Mouse (Mus musculus) stomach, postnatal 0 days (tissue): ENCODE results near the gene Zfp219. TPM values are rescaled to one million over a fixed set of nuclear protein-coding genes. Genes with fewer than 3 reads are reported as not detected.
A peak's percentile ranks its signal among the peaks of the same experiment; 100 is the strongest.

Experiments
- ATAC-seq: fragments of 200-750 bp; cut with Nextera tagmentation; 2 replicates; pipeline ENCODE4 v1.8.0; 2017; ENCODE audit not compliant: low FRiP score, low TSS enrichment
- DNase-seq: peaks from one replicate; pipeline ENCODE4 v3.0.0-alpha.2; 2016; ENCODE audit warnings: low spot score
- H3K27ac ChIP-seq: fragments of 300-500 bp; sonication (generic); replicated peaks from 2 replicates; pipeline ENCODE4 v1.5.1; 2014; ENCODE audit warnings: mild to moderate bottlenecking, control low read depth
- H3K27me3 ChIP-seq: fragments of 300-500 bp; sonication (generic); 2 replicates; pipeline ENCODE4 v1.6.1; 2014; ENCODE audit warnings: low read length; ENCODE audit not compliant: control insufficient read depth, insufficient read depth
- H3K36me3 ChIP-seq: fragments of 300-500 bp; sonication (generic); 2 replicates; pipeline ENCODE4 v1.6.1; 2014; ENCODE audit warnings: low read length, mixed read lengths; ENCODE audit not compliant: control insufficient read depth, insufficient read depth
- H3K4me1 ChIP-seq: fragments of 300-500 bp; sonication (generic); replicated peaks from 2 replicates; pipeline ENCODE4 v1.6.1; 2014; ENCODE audit warnings: antibody characterized with exemption; ENCODE audit not compliant: control insufficient read depth, insufficient read depth
- H3K4me2 ChIP-seq: fragments of 300-500 bp; sonication (generic); replicated peaks from 2 replicates; pipeline ENCODE4 v1.6.1; 2014; ENCODE audit warnings: low read depth, mild to moderate bottlenecking, control low read depth, moderate library complexity
- H3K4me3 ChIP-seq: fragments of 300-500 bp; sonication (generic); 2 replicates; pipeline ENCODE4 v1.5.1; 2014; ENCODE audit warnings: low read depth, low read length, control low read depth
- H3K9ac ChIP-seq: fragments of 300-500 bp; sonication (generic); 2 replicates; pipeline ENCODE4 v1.6.1; 2014; ENCODE audit warnings: mild to moderate bottlenecking, low read length, control low read depth, mixed read lengths
- H3K9me3 ChIP-seq: fragments of 300-500 bp; sonication (generic); 2 replicates; pipeline ENCODE4 v1.6.1; 2016; ENCODE audit warnings: low read length; ENCODE audit not compliant: control insufficient read depth
- CTCF ChIP-seq: IDR thresholded peaks from 2 replicates; pipeline ENCODE4 v1.5.1; 2016; ENCODE audit warnings: antibody characterized with exemption, low read depth, mild to moderate bottlenecking, moderate library complexity
- EP300 ChIP-seq: optimal IDR thresholded peaks from 2 replicates; pipeline ENCODE3; 2016; ENCODE audit warnings: antibody characterized with exemption
- WGBS: fragments of 180-500 bp; shearing (Covaris S2); extraction: QIAGEN DNeasy Blood & Tissue Kit; methylation state at CpG from one replicate; pipeline ENCODE4 v1.1.7; 2014; 5-methylcytosine and 5-hydroxymethylcytosine counted together
- polyA plus RNA-seq: library from polyadenylated mRNA; unstranded; fragments of >200 nt; fragmentation: Nextera tagmentation; extraction: Ambion mirVana; gene quantifications from 2 replicates; pipeline ENCODE4 v1.2.1, GENCODE M21; 2015

Gene Zfp219
- polyA plus RNA-seq, 1 experiment from 2014 or later: 18.1 TPM

- DNase-seq (peak; percentile 16), ATAC-seq (no peak)
- no peak for TF ChIP-seq EP300
- H3K36me3 ChIP-seq: peaks cover 8% of the 10 kb centered on the region; the same call in 1 of the 2 replicates
- no peaks in the 10 kb centered on the region for H3K27me3 ChIP-seq
- no peaks in the 10 kb centered on the region for H3K9me3 ChIP-seq
- H3K9ac ChIP-seq: no peak overlapping the region
- H3K4me1 ChIP-seq: peaks cover 2% of the 10 kb centered on the region; the same call in 1 of the 2 replicates
- WGBS: 78% methylated on average over 12 of the region's 12 CpGs
- no peak overlapping the region for H3K4me2 ChIP-seq
- no peak overlapping the region for H3K4me3 ChIP-seq
- no peak overlapping the region for H3K27ac ChIP-seq
Measured at GRCm38 (mm10) chr14:51988731-51989130, 31.8 kb downstream of the Zfp219 start.

DNA sequence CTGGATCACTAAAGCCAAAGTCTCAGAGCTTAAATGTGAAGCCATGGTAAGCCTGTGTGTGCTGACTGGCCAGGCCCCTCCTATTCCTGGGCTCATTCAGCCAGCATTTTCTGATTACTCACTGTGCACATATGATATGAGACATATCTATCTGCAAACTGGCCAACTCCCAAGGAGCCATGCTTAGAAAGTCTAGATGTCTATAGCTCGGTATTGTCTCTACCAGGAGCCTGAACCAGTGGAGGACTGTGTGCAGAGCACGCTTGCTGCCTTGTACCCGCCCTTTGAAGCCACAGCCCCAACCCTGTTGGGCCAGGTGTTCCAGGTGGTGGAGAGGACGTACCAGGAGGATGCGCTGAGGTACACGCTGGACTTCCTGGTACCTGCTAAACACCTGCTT lies 33.4 kb downstream of the Zfp219 start:
- TF ChIP-seq CTCF: no peak
- Histone ChIP-seq H3K27ac (0 out of 2 replicates have a peak overlapping the region, but pooled peaks have one; percentile 18), H3K9me3 (no peaks in the 10 kb centered on the region), H3K4me2 (no peak overlapping the region), H3K27me3 (no peaks in the 10 kb centered on the region), H3K4me3 (no peak overlapping the region), H3K4me1 (peaks cover 2% of the 10 kb centered on the region; the same call in 1 of the 2 replicates), H3K9ac (no peak overlapping the region), H3K36me3 (peaks cover 8% of the 10 kb centered on the region; the same call in 1 of the 2 replicates)
- WGBS: 64% methylated on average over 6 of the region's 6 CpGs
- ATAC-seq (peak; percentile 88), DNase-seq (peak; percentile 77)

DNA sequence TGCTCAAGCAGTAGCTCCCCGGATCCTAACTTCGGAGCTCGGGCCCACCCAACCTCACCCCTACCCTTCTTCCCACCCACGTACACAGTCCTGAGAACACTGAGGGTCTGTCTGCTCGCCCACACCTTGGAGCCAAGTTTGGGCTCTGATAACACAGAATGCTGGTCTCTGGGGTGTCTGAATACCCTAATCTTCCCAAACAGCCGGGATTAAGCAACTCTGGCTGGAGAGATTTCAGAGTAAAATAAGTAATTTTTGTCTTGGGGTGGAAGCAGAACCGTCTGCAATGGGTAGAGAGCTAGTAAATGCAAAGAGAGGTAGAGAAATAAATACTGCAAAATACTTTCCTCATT lies 34.4 kb downstream of the Zfp219 start:
- peaks cover 2% of the 10 kb centered on the region; the same call in 1 of the 2 replicates for H3K4me1 ChIP-seq
- H3K9ac ChIP-seq: peak overlapping the region; percentile 82
- DNase-seq (no peak), ATAC-seq (no peak)
- peaks cover 5% of the 10 kb centered on the region; the same call in 1 of the 2 replicates for H3K36me3 ChIP-seq
- WGBS: 20% methylated on average over 7 of the region's 7 CpGs
- peak overlapping the region; percentile 92 for H3K4me2 ChIP-seq
- H3K4me3 ChIP-seq: peak overlapping the region; percentile 73
- no peak for TF ChIP-seq CTCF
- TF ChIP-seq EP300: no peak
- no peaks in the 10 kb centered on the region for H3K27me3 ChIP-seq
- H3K27ac ChIP-seq: peak overlapping the region; percentile 95
- H3K9me3 ChIP-seq: no peaks in the 10 kb centered on the region

- H3K27me3 ChIP-seq: no peaks in the 10 kb centered on the region
- DNase-seq (peak; percentile 75), ATAC-seq (peak; percentile 71)
- whole genome bisulfite sequencing: 3% methylated on average over 27 of the region's 27 CpGs
- peak overlapping the region; percentile 95 for H3K27ac ChIP-seq
- H3K36me3 ChIP-seq: no peaks in the 10 kb centered on the region
- H3K4me3 ChIP-seq: peak overlapping the region; percentile 73
- no peaks in the 10 kb centered on the region for H3K9me3 ChIP-seq
- peak overlapping the region; percentile 82 for H3K9ac ChIP-seq
- H3K4me2 ChIP-seq: peak overlapping the region; percentile 92
- H3K4me1 ChIP-seq: peaks cover 2% of the 10 kb centered on the region; the same call in 1 of the 2 replicates
- no peak for TF ChIP-seq EP300
Measured at GRCm38 (mm10) chr14:51985301-51986152, 35.0 kb downstream of the Zfp219 start.

DNA sequence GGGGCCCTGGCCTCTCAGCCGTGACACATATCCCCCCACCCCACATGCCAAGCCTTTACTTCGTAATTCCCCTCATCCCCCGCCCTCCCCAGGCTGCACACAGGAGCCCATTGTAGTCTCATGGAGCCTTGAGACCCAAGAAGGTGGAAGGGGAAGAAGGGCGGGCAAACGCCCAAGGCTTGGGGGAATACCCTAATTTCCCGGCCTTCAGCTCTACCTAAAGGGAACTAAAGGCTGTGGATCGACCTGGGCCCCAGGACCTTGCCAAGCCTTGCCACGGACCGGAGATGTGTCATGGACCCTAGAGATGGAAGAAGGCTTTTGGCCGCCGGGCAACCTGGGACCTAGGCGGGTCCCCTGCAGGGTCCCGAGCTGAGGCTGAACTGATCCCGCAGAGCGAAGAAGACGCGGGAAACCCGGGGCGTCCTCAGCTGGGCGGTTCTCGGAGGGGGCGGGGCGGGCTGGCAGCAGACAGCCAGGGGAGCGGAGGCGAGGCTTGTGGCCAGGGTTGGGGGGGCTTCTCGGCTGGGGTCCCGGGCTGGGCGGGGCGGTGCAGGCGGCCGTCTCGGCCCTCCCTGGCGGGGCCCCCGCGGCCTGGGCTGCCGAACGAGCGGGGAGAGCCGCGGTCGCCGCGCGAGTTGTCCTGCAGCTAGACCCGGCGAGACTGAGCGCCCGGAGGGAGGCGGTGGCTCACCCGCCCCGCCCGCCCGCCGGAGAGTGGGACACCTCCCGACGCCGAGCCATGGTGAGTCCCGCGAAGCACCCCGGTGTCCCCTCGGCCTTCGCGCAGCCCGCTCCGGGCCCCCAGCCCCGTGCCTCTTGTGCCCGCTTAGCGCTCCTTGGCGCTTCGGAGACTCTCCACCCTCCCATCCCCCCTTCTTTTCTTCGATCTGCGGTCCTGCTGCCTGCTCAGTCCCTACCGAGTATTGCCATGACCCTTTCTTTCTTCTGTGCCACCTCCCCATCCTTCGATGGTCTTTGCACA lies 36.0 kb downstream of the Zfp219 start, which contains the start of gene Arhgef40:
TSS of gene Arhgef40 (plus strand) at position 473 of the 985 bp plus-strand sequence.
- Histone ChIP-seq H3K4me1 (peaks cover 2% of the 10 kb centered on the region; the same call in 1 of the 2 replicates), H3K27ac (peak within 1 kb of the TSS; percentile 95), H3K4me2 (peak within 1 kb of the TSS; percentile 92), H3K9me3 (no peaks in the 10 kb centered on the region), H3K4me3 (peak within 1 kb of the TSS; percentile 73), H3K36me3 (no peaks in the 10 kb centered on the region), H3K27me3 (no peaks in the 10 kb centered on the region), H3K9ac (peak within 1 kb of the TSS; percentile 82)
- DNase-seq: peak; percentile 79
- ATAC-seq: peak; percentile 61
- no peak for TF ChIP-seq EP300
- TF ChIP-seq CTCF: no peak
- WGBS: 2% methylated on average over 49 of the region's 74 CpGs
